Mouse (Mus musculus) spleen, adult 2 months (tissue): ENCODE measurements at regions not wholly inside any gene's neighbourhood (a gene's known extent, or its start where the extent isn't known, plus 50 kb on each side); places are given as distances from the start of the nearest gene placed in this dataset.

Experiments used
- DNase-seq, 2 experiments: peaks; one replicate each; pipeline versions ENCODE4 v3.0.0 to v3.0.0-alpha.2; 2012 to 2021; ENCODE audit warnings: low spot score in 2 of 2, low read depth in 1 of 2
- H3K27ac ChIP-seq: fragments of 200-500 bp; 2 replicates; pipeline ENCODE4 v1.5.1; 2012; ENCODE audit warnings: low read length, inconsistent platforms; ENCODE audit not compliant: insufficient read depth
- H3K27me3 ChIP-seq: fragments of 200-500 bp; 2 replicates; pipeline ENCODE4 v1.6.1; 2012; ENCODE audit warnings: mild to moderate bottlenecking, moderate library complexity, low read length, inconsistent platforms; ENCODE audit not compliant: control insufficient read depth, insufficient read depth
- H3K36me3 ChIP-seq: fragments of 200-500 bp; 2 replicates; pipeline ENCODE4 v1.6.1; 2012; ENCODE audit warnings: mild to moderate bottlenecking, low read length, inconsistent platforms; ENCODE audit not compliant: control insufficient read depth, insufficient read depth
- H3K4me1 ChIP-seq: fragments of 200-500 bp; 2 replicates; pipeline ENCODE4 v1.6.1; 2011; ENCODE audit warnings: inconsistent platforms; ENCODE audit not compliant: control insufficient read depth, insufficient read depth, insufficient read length
- H3K4me3 ChIP-seq: fragments of 200-500 bp; 2 replicates; pipeline ENCODE4 v1.5.1; 2011; ENCODE audit warnings: mild to moderate bottlenecking, inconsistent platforms; ENCODE audit not compliant: insufficient read depth, insufficient read length; ENCODE audit errors: extremely low read depth
- CTCF ChIP-seq: fragments of 200-500 bp; IDR thresholded peaks from 2 replicates; pipeline ENCODE4 v1.5.1; 2011; ENCODE audit warnings: mild to moderate bottlenecking, inconsistent platforms; ENCODE audit not compliant: insufficient read depth, insufficient read length, insufficient replicate concordance; ENCODE audit errors: extremely low read depth
- POLR2A ChIP-seq: fragments of 200-500 bp; IDR thresholded peaks from 2 replicates; pipeline ENCODE4 v1.6.1; 2011; ENCODE audit warnings: low read depth, low read length, inconsistent platforms
- WGBS: fragments of 180-500 bp; shearing (Covaris S2); methylation state at CpG from one replicate; pipeline ENCODE4 v1.1.7; 2018; 5-methylcytosine and 5-hydroxymethylcytosine counted together

- no peak overlapping the region for H3K4me3 ChIP-seq
- no peaks in the 10 kb centered on the region for H3K36me3 ChIP-seq
- TF ChIP-seq POLR2A (no peak), CTCF (no peak)
- no peaks in the 10 kb centered on the region; the same call in 1 of the 2 replicates for H3K4me1 ChIP-seq
- H3K27ac ChIP-seq: no peak overlapping the region
- no peaks in the 10 kb centered on the region for H3K27me3 ChIP-seq
- DNase-seq: no peak
- 92% methylated on average over 6 of the region's 6 CpGs for WGBS
Observed at GRCm38 (mm10) chr10:91267886-91268285, 86.8 kb upstream of the Tmpo start.

GRCm38 (mm10) chr10:91260416-91260815, 79.3 kb upstream of the Tmpo start:
- Histone ChIP-seq H3K36me3 (no peaks in the 10 kb centered on the region), H3K27ac (no peak overlapping the region), H3K4me3 (no peak overlapping the region), H3K27me3 (no peaks in the 10 kb centered on the region), H3K4me1 (no peaks in the 10 kb centered on the region)
- WGBS: 97% methylated on average over 10 of the region's 10 CpGs
- TF ChIP-seq CTCF (no peak), POLR2A (no peak)
- no peak for DNase-seq

DNA sequence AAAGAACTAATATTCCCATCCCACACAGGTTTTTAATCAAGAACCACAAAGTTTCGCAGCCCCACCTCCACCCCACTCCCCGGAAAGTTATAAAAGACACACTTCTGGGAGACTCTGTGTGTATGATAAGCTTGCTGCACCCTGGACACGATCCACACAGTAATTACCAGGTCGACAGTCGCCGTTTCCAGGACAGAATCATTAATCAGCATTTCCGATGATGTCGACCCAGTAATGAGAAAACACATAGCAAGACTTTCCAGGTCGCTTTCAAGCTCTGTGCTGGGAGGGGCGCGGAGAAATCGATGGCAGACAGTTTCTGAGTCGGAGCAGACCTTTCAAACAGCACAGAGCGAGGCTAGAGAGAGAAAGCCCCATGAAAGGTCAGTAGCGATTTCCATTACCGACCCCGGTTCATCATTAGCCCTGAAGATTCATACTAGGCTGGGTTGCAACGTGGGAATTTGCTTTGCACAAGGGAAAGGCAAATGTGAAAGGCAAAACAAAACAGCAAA, 68.6 kb upstream of the Tmpo start:
- H3K27ac ChIP-seq: no peak overlapping the region
- 80% methylated on average over 18 of the region's 18 CpGs for WGBS
- DNase-seq: no peak
- no peaks in the 10 kb centered on the region for H3K4me1 ChIP-seq
- no peak for TF ChIP-seq POLR2A
- TF ChIP-seq CTCF: no peak
- H3K4me3 ChIP-seq: no peak overlapping the region
- H3K27me3 ChIP-seq: no peaks in the 10 kb centered on the region
- H3K36me3 ChIP-seq: no peaks in the 10 kb centered on the region

- DNase-seq: no peak
- TF ChIP-seq POLR2A (no peak), CTCF (no peak)
- WGBS: 71% methylated on average over 3 of the region's 3 CpGs
- Histone ChIP-seq H3K27ac (no peak overlapping the region), H3K36me3 (no peaks in the 10 kb centered on the region), H3K4me3 (no peak overlapping the region), H3K4me1 (no peaks in the 10 kb centered on the region), H3K27me3 (no peaks in the 10 kb centered on the region)
Observed at GRCm38 (mm10) chr10:91244297-91244696, 63.2 kb upstream of the Tmpo start.

- no peak overlapping the region for H3K4me3 ChIP-seq
- H3K4me1 ChIP-seq: no peaks in the 10 kb centered on the region
- no peaks in the 10 kb centered on the region for H3K27me3 ChIP-seq
- H3K27ac ChIP-seq: peak overlapping the region; percentile 45
- WGBS: 22% methylated on average over 5 of the region's 5 CpGs
- no peak for TF ChIP-seq CTCF
- TF ChIP-seq POLR2A: no peak
- no peak for DNase-seq
- no peaks in the 10 kb centered on the region for H3K36me3 ChIP-seq
Observed at GRCm38 (mm10) chr10:91242491-91243046, 61.5 kb upstream of the Tmpo start.

GRCm38 (mm10) chr10:91241611-91242005, 60.5 kb upstream of the Tmpo start:
- 70% methylated on average over 7 of the region's 7 CpGs for WGBS
- Histone ChIP-seq H3K4me3 (no peak overlapping the region), H3K27me3 (no peaks in the 10 kb centered on the region), H3K4me1 (no peaks in the 10 kb centered on the region), H3K36me3 (no peaks in the 10 kb centered on the region), H3K27ac (no peak overlapping the region; the same call in 1 of the 2 replicates)
- DNase-seq: no peak
- TF ChIP-seq POLR2A: no peak
- TF ChIP-seq CTCF: no peak

- DNase-seq: no peak
- Histone ChIP-seq H3K27me3 (no peaks in the 10 kb centered on the region), H3K4me1 (no peaks in the 10 kb centered on the region), H3K36me3 (no peaks in the 10 kb centered on the region), H3K27ac (peak overlapping the region; percentile 26; the same call in 1 of the 2 replicates), H3K4me3 (no peak overlapping the region)
- 65% methylated on average over 10 of the region's 10 CpGs for whole genome bisulfite sequencing
- TF ChIP-seq CTCF: no peak
Observed at GRCm38 (mm10) chr10:91240856-91241610, 59.9 kb upstream of the Tmpo start.
